Mouse (Mus musculus): ENCODE results near the gene Adgrl4.

GRCm38 (mm10) chr3:151411031-151411430, 26.7 kb upstream of the Adgrl4 start:
- TF ChIP-seq EP300 (optimal IDR thresholded peaks at IDR 0.05) (no peak), CTCF (IDR thresholded peaks at IDR 0.05; ENCODE audit: low read depth) (no peak)
